Mouse (Mus musculus): Measurements from ENCODE around the gene Gm45234.

Gene Gm45234

DNA sequence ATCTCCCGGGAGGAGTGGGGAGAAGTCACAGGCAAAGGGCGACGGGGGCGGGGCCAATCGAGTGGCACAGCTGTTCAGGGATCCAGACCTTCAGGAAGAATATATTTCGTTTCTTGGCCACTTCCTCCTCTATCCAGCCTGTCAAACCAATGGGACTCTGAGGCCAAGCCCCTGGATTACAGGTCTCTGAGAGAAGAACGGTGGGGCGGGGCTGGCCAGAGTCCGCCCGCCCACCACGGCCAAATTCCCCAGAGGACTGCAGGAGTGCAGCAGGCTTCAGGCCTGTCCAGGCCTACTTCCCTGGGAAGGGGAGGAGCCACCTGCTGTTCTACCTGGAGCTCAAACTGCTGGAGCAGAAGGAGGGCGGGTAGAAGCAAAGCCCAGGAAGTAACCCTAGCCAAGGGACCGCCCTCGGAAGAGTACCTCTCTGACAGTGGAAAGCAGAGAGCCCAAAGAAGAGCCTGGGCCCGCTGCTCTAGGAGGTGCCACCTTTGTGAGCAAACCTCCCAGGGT, 17.3 kb downstream of the Gm45234 start, which contains the start of gene Ptpn6:
Gene Ptpn6 (minus strand): TSS at position 204 of the 513 bp plus-strand sequence.
- DNase-seq, result no peak

DNA sequence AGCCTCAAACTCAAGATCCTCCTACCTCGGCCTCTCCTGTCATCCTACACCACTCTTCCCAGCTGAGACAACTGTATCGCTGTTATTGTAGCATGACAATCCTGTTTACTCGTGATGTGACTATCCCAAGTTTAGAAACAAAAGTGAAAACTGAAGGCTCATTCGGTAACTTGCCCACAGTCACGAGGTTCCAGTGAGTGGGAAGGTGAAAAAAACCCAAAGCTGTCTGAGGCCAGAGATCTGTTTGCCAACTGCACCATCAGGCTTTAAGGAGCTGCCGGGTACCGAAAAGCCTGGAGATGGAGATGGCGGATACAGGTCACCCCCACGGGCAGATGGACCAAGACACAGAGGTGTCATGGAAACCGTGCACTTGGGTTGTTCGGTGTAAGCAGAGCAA, 18.8 kb downstream of the Gm45234 start:
- DNase-seq, result no peak

DNA sequence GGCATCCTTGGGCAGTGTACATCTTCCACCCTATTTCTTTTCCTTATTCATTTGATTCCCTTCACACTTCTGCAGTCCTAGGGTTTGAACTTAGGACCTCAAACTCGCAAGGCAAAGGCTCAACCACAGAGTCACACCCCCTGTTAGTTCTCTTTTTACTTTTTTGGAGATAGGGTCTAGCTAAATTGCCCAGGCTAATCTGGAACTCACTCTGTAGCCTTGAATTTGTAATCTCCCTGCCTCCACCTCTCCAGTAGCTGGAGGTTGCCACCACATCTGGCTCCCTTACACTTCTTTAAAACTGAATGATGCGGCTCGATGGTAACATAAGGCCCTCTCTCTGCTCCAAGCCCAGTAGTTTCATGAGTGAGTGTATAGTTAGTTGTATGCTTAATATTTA, 21.4 kb downstream of the Gm45234 start:
- DNase-seq, result no peak

DNA sequence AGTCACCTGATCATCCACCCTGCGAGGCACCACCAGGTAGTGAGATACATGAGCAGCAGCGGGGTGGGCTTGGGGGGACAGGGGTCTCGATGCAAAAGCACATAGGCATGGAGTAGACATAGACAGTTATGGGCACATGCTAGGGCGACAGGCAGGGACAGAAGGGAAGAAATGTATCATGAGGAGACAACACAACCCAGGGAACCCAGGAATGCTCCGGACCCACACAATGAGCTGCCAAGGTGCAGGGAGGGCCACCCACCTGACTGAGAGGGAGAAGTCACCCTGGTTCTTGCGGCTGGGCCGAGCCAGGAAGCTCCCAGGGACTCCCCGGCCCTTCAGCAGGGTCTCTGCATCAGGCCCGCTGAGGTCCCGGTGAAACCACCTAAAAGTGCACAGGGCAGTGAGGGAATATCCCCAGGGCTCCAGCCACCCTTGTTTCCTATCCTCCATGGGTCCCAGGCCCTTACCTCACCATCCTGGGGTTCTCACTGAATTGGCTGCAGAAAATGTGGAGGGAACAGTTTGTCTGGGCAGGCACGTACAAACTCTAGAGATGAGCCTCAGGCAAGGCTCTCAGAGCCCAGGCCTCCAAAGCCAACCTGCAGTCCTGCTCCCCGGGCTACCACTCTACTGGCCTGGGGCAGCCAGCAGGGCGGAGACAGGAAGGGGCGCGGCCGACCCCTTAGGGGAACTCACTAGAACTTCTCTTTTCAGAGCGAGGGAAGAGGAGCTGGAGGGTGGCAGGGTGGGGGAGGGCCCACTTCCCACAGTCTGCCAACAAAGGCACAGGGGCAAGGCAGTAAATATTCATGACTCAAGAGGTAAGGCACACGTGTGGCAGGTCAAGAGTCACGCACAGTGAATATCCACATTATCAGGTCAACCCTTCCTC, 23.1 kb downstream of the Gm45234 start:
- DNase-seq, result no peak

DNA sequence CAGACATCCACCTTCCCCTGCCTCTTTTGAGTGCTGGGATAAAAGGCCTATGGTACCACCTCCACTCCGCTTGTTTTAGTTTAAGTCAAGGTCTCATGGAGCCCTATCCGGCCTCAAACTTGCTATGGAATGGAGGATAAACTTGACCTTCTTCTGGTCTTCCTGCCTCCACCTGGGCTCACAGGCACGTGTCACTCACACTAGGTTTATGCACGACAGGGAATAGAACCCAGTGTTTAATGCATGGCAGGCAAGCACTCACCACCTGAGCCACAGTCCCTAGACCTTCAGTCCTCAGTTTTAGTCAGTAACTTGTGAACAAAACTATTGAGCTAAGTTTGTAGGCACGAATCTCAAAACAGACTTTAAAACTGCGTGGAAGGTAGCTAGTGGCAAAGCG, 24.8 kb downstream of the Gm45234 start:
- DNase-seq, result no peak

DNA sequence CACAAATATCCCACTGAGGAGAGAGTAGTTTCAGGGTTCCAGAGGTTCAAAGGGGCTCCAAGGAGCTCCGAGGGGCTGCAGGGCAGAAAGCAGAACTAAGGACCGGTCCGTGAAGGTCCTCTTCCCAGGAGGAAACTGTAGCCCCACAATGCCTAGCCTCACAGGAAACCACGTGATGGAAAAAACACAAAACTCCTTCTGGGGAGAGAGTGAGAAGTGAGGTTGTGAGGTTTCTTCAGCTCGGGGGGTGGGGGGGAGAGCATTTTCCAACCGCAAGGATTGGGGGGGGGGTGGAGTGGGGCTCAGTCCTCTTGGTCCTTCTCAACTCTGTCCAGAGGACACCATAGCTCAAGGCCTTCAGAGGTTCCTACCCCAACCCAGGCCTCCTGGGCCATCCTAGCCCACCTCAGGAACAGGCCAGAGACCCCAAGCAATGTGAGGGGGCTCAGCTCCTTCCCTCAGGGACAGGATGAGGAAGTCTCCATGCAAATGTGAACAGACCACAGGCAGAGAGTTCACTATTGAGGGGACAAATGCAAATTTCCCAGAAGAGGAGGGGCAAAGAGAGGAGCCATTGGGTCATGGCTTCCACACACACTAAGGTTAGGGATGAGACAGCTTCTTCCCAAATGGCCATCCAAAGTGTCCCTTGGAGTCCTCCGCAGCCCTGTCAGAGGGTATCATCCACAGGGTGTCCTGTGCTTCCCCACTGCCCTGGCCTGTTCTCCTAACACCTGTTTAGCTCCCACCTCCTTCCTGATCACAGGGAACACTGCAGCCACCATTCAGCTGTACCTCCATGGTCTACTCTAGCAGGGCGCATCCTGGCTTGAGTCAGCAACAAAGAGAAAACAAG, 25.7 kb downstream of the Gm45234 start:
- no peak for DNase-seq

DNA sequence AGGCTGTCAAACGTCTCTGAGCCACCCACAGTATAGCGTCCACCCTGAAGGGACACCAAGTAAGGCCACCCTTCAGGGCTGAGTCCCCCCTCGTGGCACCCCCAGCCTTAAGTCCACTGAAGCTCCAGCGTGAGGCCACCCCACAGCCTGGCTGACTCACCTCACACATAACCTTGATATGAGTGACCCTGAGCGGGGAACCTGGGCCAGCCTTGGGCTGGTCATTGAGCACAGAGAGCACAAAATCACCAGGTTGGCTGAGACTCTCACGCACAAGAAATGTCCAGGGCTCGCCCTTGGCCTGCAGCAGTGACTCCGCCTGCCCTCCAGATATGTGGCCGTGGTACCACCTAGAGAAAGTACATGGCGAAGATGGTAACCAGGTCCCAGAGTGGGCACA, 27.2 kb downstream of the Gm45234 start:
- DNase-seq, result no peak

DNA sequence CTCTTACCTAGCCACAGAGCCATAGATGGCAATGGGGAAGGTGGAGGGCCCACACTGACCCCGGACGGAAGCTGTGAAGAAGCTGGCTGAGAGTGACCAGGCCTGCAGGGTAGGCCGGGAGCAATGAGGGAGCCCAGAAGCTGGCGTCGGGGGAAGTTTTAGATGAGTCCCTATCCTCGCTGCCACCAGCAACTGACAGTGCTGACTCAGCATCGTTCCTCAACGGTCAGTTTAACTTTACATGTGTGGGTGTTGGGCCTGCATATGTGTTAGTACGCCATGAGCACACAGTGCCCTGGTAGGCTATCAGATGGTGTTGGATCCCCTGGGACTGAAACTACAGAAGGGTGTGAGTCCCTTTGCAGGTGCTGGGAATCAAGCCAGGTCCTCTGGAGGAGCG, 31.3 kb downstream of the Gm45234 start:
- no peak for DNase-seq

DNA sequence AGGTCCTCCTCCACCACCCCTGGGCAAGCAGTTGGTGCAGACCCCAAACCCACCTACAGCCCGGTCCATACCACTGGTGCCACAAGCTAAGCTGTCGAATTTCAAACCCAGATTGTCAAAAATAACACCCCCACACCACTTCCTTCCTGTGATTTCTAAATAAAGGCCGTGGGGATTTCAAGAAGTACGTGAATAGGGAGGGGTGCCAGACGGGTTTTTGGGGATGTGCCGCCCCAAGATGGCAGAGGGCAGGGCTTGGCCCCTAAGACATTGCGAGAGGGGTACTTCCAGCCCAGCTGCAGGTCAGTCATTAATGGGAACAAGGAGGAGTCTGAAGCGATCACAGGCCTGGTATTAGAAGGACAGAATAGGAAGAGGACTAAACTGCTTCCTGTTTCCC, 32.3 kb downstream of the Gm45234 start:
- no peak for DNase-seq

DNA sequence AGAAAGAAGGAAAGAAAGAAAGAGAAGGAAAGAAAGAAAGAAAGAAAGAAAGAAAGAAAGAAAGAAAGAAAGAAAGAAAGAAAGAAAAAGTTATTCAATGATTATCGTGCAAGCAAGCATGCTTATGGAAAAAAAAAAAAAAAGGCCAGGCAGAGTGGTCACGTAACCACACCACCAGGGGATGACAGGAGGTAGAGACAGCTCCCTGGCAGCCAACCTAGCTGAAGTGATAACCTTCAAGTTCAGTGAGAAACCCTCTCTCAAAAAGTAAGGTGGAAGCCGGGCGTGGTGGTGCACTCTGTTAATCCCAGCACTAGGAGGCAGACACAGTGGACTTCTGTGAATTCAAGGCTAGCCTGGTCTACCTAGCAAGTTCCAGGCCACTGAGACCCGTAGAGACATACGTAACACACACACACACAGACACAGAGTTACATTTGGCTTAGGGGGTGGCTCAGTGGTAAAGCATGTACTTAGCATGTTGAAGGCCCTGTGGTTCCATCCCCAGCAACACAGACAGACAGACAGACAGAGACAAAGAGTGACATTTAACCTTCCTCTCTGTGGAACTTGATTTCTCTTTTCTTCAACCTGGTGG, 32.8 kb downstream of the Gm45234 start:
- DNase-seq, result no peak

DNA sequence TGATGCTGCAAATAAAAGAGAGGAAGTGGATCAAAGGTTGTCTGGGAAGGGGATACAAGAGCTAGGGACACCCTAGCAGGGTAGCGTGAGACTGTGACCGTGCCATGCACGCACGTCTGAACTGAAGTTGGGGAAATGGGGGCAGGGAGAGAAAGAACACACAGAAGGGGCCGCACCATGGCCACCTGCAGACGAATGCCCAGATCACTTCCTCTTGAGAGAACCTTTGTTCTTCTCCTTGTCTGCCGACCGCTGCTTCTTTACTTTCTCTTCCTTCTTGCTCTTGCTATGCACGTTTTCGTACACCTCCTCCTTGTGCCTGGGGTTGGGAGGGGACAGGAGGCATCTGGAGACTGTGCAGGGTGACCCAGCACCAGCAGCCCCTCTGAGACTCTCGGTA, 34.9 kb downstream of the Gm45234 start:
- DNase-seq, result no peak

DNA sequence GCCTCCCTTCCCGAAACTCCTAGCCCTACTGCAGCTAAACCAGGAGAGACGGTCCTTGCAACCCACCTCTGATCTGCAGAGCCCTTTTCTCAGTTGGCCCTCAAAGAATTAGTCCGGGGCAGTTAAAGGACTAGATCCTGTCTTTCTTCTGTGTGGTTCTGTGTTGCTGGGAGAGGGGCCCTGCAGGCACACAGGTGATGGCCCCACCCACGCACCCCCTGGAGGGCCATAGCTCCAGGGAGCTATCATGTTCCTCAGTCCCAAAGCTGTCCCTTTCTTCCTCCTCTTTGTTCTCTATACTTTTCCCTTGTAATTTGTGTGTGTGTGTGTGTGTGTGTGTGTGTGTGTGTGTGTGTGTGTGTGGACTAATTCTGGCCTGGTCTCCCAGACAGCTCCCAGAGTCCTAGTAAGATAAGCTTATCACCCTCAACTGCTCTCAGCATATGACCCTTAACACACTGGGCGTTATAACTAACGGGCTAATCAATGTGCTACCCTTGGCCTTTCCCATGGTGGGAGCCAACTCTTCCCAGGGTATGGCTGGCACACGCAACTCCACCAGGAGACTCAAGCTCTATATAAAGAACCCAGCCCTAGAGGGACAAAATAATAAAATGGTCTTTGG, 36.4 kb downstream of the Gm45234 start:
- DNase-seq, result no peak

DNA sequence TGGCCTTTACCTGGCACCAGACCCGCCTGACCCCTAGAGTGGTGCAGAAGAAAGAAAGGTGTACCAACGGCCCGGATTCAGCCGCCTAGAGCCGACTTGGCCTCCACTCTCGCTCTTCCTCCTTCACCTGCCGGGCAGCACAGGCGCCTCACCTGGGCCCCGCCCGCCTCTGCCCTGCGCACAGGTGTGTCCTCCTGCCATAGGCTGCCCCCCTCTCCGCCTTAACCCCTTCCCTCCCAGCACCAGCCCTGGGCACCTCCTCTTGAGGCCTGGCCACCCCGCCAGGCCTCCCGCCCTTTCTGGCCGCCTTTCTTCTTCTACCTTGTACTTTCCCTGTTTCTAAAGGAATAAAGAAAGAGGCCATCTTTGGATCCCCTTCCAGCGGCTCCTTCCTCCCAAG, 37.1 kb downstream of the Gm45234 start:
- no peak for DNase-seq

DNA sequence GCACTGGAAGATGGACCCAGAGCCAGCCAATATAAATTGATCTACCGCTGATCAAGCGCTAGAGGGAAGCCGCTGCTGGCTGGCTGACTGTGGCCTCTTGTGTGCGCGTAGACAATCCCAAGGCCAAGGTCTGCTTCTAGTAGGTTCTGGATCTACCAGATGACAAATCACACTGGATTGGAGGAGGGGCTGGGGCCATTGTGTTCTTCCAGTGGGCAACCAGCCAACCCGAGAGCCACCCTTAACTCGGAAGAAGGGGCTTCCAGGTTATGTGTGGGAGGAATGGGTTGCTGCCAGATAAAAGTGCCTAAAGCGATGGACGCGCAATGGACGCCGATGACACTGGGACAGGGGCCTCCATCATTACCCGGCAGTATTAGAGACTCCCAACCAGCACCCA, 37.9 kb downstream of the Gm45234 start:
- no peak for DNase-seq

DNA sequence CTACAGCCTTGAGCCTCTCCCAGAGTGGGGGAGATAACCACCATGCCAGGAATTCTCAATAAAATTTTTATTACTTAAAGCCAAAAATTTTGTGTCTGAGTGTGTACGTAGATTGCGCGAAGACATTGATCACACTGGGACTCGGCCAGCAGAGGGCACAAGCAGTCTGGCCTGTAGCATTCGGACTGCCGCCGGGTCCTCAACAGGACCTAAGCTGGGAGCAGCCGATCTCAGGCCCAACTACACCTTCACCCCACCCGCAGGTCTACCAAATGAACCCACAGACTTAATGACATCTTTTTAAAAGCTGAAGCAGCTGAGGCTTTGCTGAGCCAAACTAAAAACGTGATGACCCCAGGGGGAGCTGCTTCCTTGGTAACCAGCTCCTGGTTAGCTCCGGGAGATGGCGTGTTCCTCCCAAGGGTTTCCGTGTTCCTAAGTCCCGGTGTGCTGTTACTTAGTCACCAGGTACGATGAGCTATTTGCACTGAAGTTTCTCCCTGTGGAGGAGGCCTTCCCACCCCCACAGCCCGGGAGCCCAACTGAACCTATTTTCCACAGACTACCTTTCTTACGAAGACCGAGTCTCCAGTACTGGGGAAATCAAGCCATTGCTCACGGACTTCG, 38.8 kb downstream of the Gm45234 start:
- no peak for DNase-seq

DNA sequence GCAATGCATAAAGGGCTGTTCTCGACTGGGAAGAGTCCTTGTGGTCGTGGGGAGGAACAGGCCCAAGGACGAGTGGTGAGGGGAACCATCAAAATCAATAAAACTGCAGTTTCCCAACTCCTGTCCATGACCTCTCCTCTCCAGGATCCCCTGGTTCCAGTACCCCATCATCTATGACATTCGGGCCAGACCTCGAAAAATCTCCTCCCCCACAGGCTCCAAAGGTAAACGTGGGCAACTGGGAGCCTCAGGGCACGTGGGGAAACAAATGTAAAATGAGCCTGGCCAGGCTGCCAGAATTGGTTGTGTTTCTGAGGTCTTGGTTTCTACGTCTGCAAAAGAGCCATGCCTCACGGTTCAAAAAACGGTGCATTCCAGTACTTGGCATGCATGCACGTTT, 42.9 kb downstream of the Gm45234 start:
- DNase-seq, result no peak

DNA sequence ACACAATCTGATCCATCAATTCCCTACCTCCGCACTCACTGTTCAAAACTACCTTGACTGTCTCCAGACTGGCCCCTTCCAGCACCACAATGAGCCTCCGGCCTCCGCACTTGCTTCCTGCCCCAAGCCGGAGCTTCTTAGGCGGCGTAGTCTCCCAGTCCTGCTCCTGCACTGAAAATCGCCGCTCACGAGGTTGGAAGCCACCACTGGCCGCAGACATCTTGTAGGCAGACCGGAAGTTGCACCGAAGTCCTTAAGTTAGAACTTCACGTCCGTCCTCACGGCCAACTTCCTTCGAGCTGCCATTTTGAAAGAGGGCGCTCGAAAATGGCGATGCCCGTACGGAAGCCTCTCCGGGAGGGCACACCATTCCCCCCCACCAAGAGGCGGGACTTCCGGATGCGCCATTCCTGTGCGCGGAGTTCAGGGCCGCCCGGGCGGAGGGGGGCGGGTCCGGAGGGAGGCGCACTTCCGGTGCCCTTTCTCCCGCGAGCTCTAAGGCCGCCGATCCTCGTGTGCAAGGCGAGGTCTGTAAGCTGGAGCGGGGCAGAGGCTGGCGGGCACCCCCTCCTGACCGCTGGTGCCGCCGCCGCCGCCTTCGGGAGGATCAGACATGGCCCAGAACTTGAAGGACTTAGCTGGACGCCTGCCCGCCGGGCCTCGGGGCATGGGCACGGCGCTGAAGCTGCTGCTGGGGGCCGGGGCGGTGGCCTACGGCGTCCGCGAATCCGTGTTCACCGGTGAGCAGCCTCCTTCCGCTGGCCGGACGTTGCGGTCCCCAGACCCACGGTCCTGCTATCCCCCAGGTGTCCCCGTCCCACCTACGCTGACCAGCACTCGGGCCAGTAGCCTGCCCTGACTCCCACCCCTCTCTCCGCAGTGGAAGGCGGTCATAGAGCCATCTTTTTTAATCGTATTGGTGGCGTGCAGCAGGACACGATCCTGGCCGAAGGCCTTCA, 43.7 kb downstream of the Gm45234 start, which contains the start of the genes Emg1 and Phb2:
Gene Emg1 (minus strand): TSS at position 355 of the 959 bp plus-strand sequence.
Gene Phb2 (plus strand): TSS at position 513 of the 959 bp plus-strand sequence.
- peak; percentile 94 for DNase-seq

DNA sequence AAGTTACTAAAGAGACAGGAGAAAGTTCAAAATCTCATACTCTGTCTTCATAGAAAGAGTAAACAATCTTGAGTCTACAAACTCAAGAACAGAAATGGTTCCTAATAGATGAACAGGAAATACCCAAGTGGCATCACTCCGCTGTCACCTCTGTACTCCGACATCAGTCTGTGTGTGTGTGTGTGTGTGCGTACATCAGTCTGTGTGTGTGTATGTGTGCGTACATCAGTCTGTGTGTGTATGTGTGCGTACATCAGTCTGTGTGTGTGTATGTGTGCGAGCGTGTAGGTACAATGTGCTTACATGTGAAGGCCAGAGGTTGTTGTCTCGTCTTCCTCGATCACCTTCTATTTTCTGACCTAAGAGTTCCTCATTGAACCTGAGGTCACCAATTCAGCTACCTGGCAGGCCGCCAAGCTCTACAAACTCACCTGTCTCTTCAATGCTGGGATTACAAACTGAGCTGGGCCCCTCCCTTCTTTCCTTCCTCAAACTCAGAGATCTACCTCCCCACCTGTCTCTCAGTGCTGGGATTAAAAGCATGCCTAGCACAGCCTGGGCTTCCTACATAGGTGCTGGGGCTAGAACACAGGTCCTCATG, 47.4 kb downstream of the Gm45234 start:
- DNase-seq, result no peak

DNA sequence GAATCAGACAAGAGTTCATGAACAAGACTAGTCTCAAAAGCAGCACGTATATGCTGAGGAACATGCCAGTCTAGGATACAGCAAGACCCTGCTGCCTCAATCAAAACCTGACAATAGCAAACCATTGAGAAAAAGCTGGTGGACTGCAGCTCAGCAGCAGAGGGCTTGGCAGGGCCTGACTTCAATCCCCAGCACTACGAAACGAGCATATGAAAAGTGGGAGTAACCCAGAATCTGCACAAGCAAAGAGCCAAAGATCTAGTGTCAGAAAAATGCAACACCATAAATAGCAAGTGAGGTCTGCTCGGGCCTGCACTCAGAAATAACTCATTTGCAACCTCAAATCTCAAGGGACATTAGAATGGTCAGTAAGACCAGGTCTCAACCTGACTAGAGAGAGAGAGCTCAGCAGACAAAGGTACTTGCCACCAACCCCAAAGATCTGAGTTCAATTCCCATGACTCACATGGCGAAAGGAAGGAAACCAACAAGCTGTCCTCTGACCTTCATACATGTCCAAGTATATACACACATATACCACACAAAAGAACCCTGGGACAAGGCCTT, 49.7 kb downstream of the Gm45234 start:
- no peak for DNase-seq

DNA sequence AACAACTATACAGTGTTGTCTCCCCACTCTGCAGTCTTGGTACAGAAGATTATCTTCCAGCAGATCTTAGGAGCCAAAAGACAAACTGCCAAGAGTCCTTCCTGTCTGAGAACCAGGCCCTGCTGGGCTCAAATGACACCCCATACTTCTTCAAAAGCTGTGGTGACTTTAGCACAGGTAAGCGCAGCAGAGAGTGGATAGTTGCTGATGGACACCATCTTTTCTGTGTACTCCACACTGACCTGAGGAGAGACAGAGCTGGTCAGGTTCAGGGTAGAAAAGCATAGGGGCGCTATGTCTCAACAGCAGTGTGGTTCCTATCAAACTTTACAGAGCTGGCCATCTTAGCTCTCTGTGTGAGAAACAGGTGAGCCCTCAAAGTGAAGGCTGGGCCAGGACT, 51.4 kb downstream of the Gm45234 start:
- DNase-seq, result no peak
